Mouse (Mus musculus): ENCODE data around the gene Fam3c. TPM values are rescaled to one million over a fixed set of nuclear protein-coding genes. Genes with fewer than 3 reads are reported as not detected.
"Not testable (repeated sequence)": the region's sequence is repeated elsewhere in the genome, so short reads cannot be mapped to it uniquely, and the experiment has no call there.

The Fam3c gene
- polyA plus RNA-seq, 1 experiment, result 51.2 TPM

- Histone ChIP-seq H3K27ac (ENCODE audit: insufficient read depth, low read depth, low read length) (no peak within 1 kb of the TSS), H3K4me1 (ENCODE audit: control insufficient read depth, insufficient read depth, low read length) (no peaks in the 10 kb centered on the region), H3K4me3 (ENCODE audit: insufficient read depth, low read length) (peak within 1 kb of the TSS; percentile 55)
- no peak for TF ChIP-seq CTCF (IDR thresholded peaks at IDR 0.05; ENCODE audit: low read depth, low read length)
- TF ChIP-seq POLR2A (IDR thresholded peaks at IDR 0.05; ENCODE audit: borderline replicate concordance, low read depth, low read length), result no peak
Measured at GRCm38 (mm10) chr6:22288004-22288736, 67.9 kb downstream of the Fam3c start, which contains the start of gene Wnt16. Wnt16 (plus strand) TSS chr6:22288227.

GRCm38 (mm10) chr6:22282405-22282804 is 73.6 kb downstream of the Fam3c start:
- Histone ChIP-seq H3K27ac (ENCODE audit: insufficient read depth, low read depth, low read length) (no peak overlapping the region), H3K4me3 (ENCODE audit: insufficient read depth, low read length) (no peak overlapping the region), H3K4me1 (ENCODE audit: control insufficient read depth, insufficient read depth, low read length) (peaks cover 15% of the 10 kb centered on the region)
- TF ChIP-seq CTCF (IDR thresholded peaks at IDR 0.05; ENCODE audit: low read depth, low read length), result no peak
- TF ChIP-seq POLR2A (IDR thresholded peaks at IDR 0.05; ENCODE audit: borderline replicate concordance, low read depth, low read length), result no peak

GRCm38 (mm10) chr6:22280217-22280861 is 75.7 kb downstream of the Fam3c start:
- Histone ChIP-seq H3K27ac (ENCODE audit: insufficient read depth, low read depth, low read length) (peak overlapping the region; percentile 59), H3K4me3 (ENCODE audit: insufficient read depth, low read length) (peak overlapping the region; percentile 25), H3K4me1 (ENCODE audit: control insufficient read depth, insufficient read depth, low read length) (peaks cover 15% of the 10 kb centered on the region)
- no peak for TF ChIP-seq CTCF (IDR thresholded peaks at IDR 0.05; ENCODE audit: low read depth, low read length)
- no peak for TF ChIP-seq POLR2A (IDR thresholded peaks at IDR 0.05; ENCODE audit: borderline replicate concordance, low read depth, low read length)

- TF ChIP-seq CTCF (IDR thresholded peaks at IDR 0.05; ENCODE audit: low read depth, low read length) (no peak), POLR2A (IDR thresholded peaks at IDR 0.05; ENCODE audit: borderline replicate concordance, low read depth, low read length) (no peak)
- Histone ChIP-seq H3K27ac (ENCODE audit: insufficient read depth, low read depth, low read length) (no peak overlapping the region), H3K4me1 (ENCODE audit: control insufficient read depth, insufficient read depth, low read length) (peaks cover 15% of the 10 kb centered on the region), H3K4me3 (ENCODE audit: insufficient read depth, low read length) (no peak overlapping the region)
Measured at GRCm38 (mm10) chr6:22277941-22278340, 78.1 kb downstream of the Fam3c start.

- Histone ChIP-seq H3K27ac (ENCODE audit: insufficient read depth, low read depth, low read length) (peak overlapping the region; percentile 85), H3K4me3 (ENCODE audit: insufficient read depth, low read length) (no peak overlapping the region), H3K4me1 (ENCODE audit: control insufficient read depth, insufficient read depth, low read length) (peaks cover 14% of the 10 kb centered on the region)
- no peak for TF ChIP-seq CTCF (IDR thresholded peaks at IDR 0.05; ENCODE audit: low read depth, low read length)
Measured at GRCm38 (mm10) chr6:22269840-22270521, 86.1 kb downstream of the Fam3c start.

GRCm38 (mm10) chr6:22268677-22269076 is 87.4 kb downstream of the Fam3c start:
- no peak for TF ChIP-seq POLR2A (IDR thresholded peaks at IDR 0.05; ENCODE audit: borderline replicate concordance, low read depth, low read length)
- no peak for TF ChIP-seq CTCF (IDR thresholded peaks at IDR 0.05; ENCODE audit: low read depth, low read length)
- Histone ChIP-seq H3K4me3 (ENCODE audit: insufficient read depth, low read length) (no peak overlapping the region), H3K27ac (ENCODE audit: insufficient read depth, low read depth, low read length) (no peak overlapping the region), H3K4me1 (ENCODE audit: control insufficient read depth, insufficient read depth, low read length) (peaks cover 14% of the 10 kb centered on the region)

GRCm38 (mm10) chr6:22267807-22268667 is 88.0 kb downstream of the Fam3c start:
- Histone ChIP-seq H3K4me3 (ENCODE audit: insufficient read depth, low read length) (no peak overlapping the region), H3K4me1 (ENCODE audit: control insufficient read depth, insufficient read depth, low read length) (peaks cover 14% of the 10 kb centered on the region), H3K27ac (ENCODE audit: insufficient read depth, low read depth, low read length) (no peak overlapping the region)
- TF ChIP-seq CTCF (IDR thresholded peaks at IDR 0.05; ENCODE audit: low read depth, low read length), result no peak
- no peak for TF ChIP-seq POLR2A (IDR thresholded peaks at IDR 0.05; ENCODE audit: borderline replicate concordance, low read depth, low read length)

GRCm38 (mm10) chr6:22266018-22266417 is 90.0 kb downstream of the Fam3c start:
- no peak overlapping the region for H3K4me3 ChIP-seq (ENCODE audit: insufficient read depth, low read length)
- no peak overlapping the region for H3K27ac ChIP-seq (ENCODE audit: insufficient read depth, low read depth, low read length)
- peaks cover 11% of the 10 kb centered on the region for H3K4me1 ChIP-seq (ENCODE audit: control insufficient read depth, insufficient read depth, low read length)
- TF ChIP-seq CTCF (IDR thresholded peaks at IDR 0.05; ENCODE audit: low read depth, low read length), result no peak
- TF ChIP-seq POLR2A (IDR thresholded peaks at IDR 0.05; ENCODE audit: borderline replicate concordance, low read depth, low read length), result no peak

GRCm38 (mm10) chr6:22264094-22264493 is 91.9 kb downstream of the Fam3c start:
- not testable (repeated sequence) for H3K4me1 ChIP-seq (ENCODE audit: control insufficient read depth, insufficient read depth, low read length); H3K27ac ChIP-seq (ENCODE audit: insufficient read depth, low read depth, low read length); H3K4me3 ChIP-seq (ENCODE audit: insufficient read depth, low read length)

All from bone marrow macrophage, adult 2 months (primary cell).